Mouse (Mus musculus): ENCODE results near the gene Dnajc11. TPM values are rescaled to one million over a fixed set of nuclear protein-coding genes. Genes with fewer than 3 reads are reported as not detected.

Gene Dnajc11
- polyA plus RNA-seq, 1 experiment, result 45.2 TPM

GRCm38 (mm10) chr4:151981363-151981762 lies 47.9 kb downstream of the Dnajc11 start:
- Histone ChIP-seq H3K4me1 (ENCODE audit: control insufficient read depth, insufficient read depth, low read length) (0 out of 2 replicates have a peak, but pooled peaks cover under 1% of the 10 kb centered on the region), H3K27ac (ENCODE audit: insufficient read depth, low read length) (no peak overlapping the region), H3K4me3 (ENCODE audit: insufficient read depth, low read length) (no peak overlapping the region)
- no peak for TF ChIP-seq POLR2A (IDR thresholded peaks at IDR 0.05; ENCODE audit: low read depth, low read length)
- TF ChIP-seq CTCF (IDR thresholded peaks at IDR 0.05; ENCODE audit: borderline replicate concordance, insufficient read depth, low read length), result peak; percentile 98

GRCm38 (mm10) chr4:151983043-151983442 lies 49.6 kb downstream of the Dnajc11 start:
- 0 out of 2 replicates have a peak, but pooled peaks cover 5% of the 10 kb centered on the region for H3K4me1 ChIP-seq (ENCODE audit: control insufficient read depth, insufficient read depth, low read length)
- TF ChIP-seq POLR2A (IDR thresholded peaks at IDR 0.05; ENCODE audit: low read depth, low read length), result no peak
- no peak overlapping the region for H3K27ac ChIP-seq (ENCODE audit: insufficient read depth, low read length)
- no peak overlapping the region for H3K4me3 ChIP-seq (ENCODE audit: insufficient read depth, low read length)

- Histone ChIP-seq H3K4me3 (ENCODE audit: insufficient read depth, low read length) (no peak overlapping the region), H3K27ac (ENCODE audit: insufficient read depth, low read length) (no peak overlapping the region), H3K4me1 (ENCODE audit: control insufficient read depth, insufficient read depth, low read length) (0 out of 2 replicates have a peak, but pooled peaks cover 5% of the 10 kb centered on the region)
- TF ChIP-seq POLR2A (IDR thresholded peaks at IDR 0.05; ENCODE audit: low read depth, low read length), result no peak
- TF ChIP-seq CTCF (IDR thresholded peaks at IDR 0.05; ENCODE audit: borderline replicate concordance, insufficient read depth, low read length), result no peak
These were observed 50.1 kb downstream of the Dnajc11 start for GRCm38 (mm10) chr4:151983560-151983959.

- no peak overlapping the region for H3K27ac ChIP-seq (ENCODE audit: insufficient read depth, low read length)
- no peak for TF ChIP-seq CTCF (IDR thresholded peaks at IDR 0.05; ENCODE audit: borderline replicate concordance, insufficient read depth, low read length)
- no peak for TF ChIP-seq POLR2A (IDR thresholded peaks at IDR 0.05; ENCODE audit: low read depth, low read length)
These were observed 52.4 kb downstream of the Dnajc11 start for GRCm38 (mm10) chr4:151985886-151986285.

GRCm38 (mm10) chr4:151986650-151987049 lies 53.2 kb downstream of the Dnajc11 start:
- H3K4me3 ChIP-seq (ENCODE audit: insufficient read depth, low read length), result no peak overlapping the region
- TF ChIP-seq POLR2A (IDR thresholded peaks at IDR 0.05; ENCODE audit: low read depth, low read length) (no peak), CTCF (IDR thresholded peaks at IDR 0.05; ENCODE audit: borderline replicate concordance, insufficient read depth, low read length) (no peak)
- H3K27ac ChIP-seq (ENCODE audit: insufficient read depth, low read length), result no peak overlapping the region
- H3K4me1 ChIP-seq (ENCODE audit: control insufficient read depth, insufficient read depth, low read length), result peaks cover 5% of the 10 kb centered on the region; the same call in 1 of the 2 replicates

More at GRCm38 (mm10) chr4:151985886-151986285, 52.4 kb downstream of the Dnajc11 start:
- Histone ChIP-seq H3K4me3 (ENCODE audit: insufficient read depth, low read length) (no peak overlapping the region), H3K4me1 (ENCODE audit: control insufficient read depth, insufficient read depth, low read length) (peaks cover 5% of the 10 kb centered on the region; the same call in 1 of the 2 replicates)

- H3K4me3 ChIP-seq (ENCODE audit: insufficient read depth, low read length), result peak overlapping the region; percentile 61
- TF ChIP-seq CTCF (IDR thresholded peaks at IDR 0.05; ENCODE audit: borderline replicate concordance, insufficient read depth, low read length), result no peak
- 0 out of 2 replicates have a peak, but pooled peaks have one; percentile 17 for TF ChIP-seq POLR2A (IDR thresholded peaks at IDR 0.05; ENCODE audit: low read depth, low read length)
- H3K27ac ChIP-seq (ENCODE audit: insufficient read depth, low read length), result peak overlapping the region; percentile 55; the same call in 1 of the 2 replicates
- H3K4me1 ChIP-seq (ENCODE audit: control insufficient read depth, insufficient read depth, low read length), result peaks cover 5% of the 10 kb centered on the region; the same call in 1 of the 2 replicates
These were observed 54.5 kb downstream of the Dnajc11 start for GRCm38 (mm10) chr4:151988014-151988341.

GRCm38 (mm10) chr4:151988342-151989109 lies 55.0 kb downstream of the Dnajc11 start, which contains the start of gene Thap3:
Gene Thap3 (minus strand): TSS chr4:151988997.
- H3K4me3 ChIP-seq (ENCODE audit: insufficient read depth, low read length), result peak within 1 kb of the TSS; percentile 61
- H3K27ac ChIP-seq (ENCODE audit: insufficient read depth, low read length), result peak within 1 kb of the TSS; percentile 55
- H3K4me1 ChIP-seq (ENCODE audit: control insufficient read depth, insufficient read depth, low read length), result peaks cover 9% of the 10 kb centered on the region; the same call in 1 of the 2 replicates
- TF ChIP-seq CTCF (IDR thresholded peaks at IDR 0.05; ENCODE audit: borderline replicate concordance, insufficient read depth, low read length) (no peak), POLR2A (IDR thresholded peaks at IDR 0.05; ENCODE audit: low read depth, low read length) (peak; percentile 54)

GRCm38 (mm10) chr4:151989110-151989488 lies 55.6 kb downstream of the Dnajc11 start:
- H3K4me1 ChIP-seq (ENCODE audit: control insufficient read depth, insufficient read depth, low read length), result peaks cover 10% of the 10 kb centered on the region; the same call in 1 of the 2 replicates
- H3K27ac ChIP-seq (ENCODE audit: insufficient read depth, low read length), result peak overlapping the region; percentile 55; the same call in 1 of the 2 replicates
- no peak overlapping the region for H3K4me3 ChIP-seq (ENCODE audit: insufficient read depth, low read length)
- TF ChIP-seq POLR2A (IDR thresholded peaks at IDR 0.05; ENCODE audit: low read depth, low read length) (no peak), CTCF (IDR thresholded peaks at IDR 0.05; ENCODE audit: borderline replicate concordance, insufficient read depth, low read length) (no peak)

GRCm38 (mm10) chr4:151992091-151992490 lies 58.6 kb downstream of the Dnajc11 start:
- no peak for TF ChIP-seq CTCF (IDR thresholded peaks at IDR 0.05; ENCODE audit: borderline replicate concordance, insufficient read depth, low read length)
- no peak for TF ChIP-seq POLR2A (IDR thresholded peaks at IDR 0.05; ENCODE audit: low read depth, low read length)
- H3K4me3 ChIP-seq (ENCODE audit: insufficient read depth, low read length), result no peak overlapping the region
- H3K4me1 ChIP-seq (ENCODE audit: control insufficient read depth, insufficient read depth, low read length), result peaks cover 5% of the 10 kb centered on the region; the same call in 1 of the 2 replicates
- H3K27ac ChIP-seq (ENCODE audit: insufficient read depth, low read length), result no peak overlapping the region

- no peak for TF ChIP-seq CTCF (IDR thresholded peaks at IDR 0.05; ENCODE audit: borderline replicate concordance, insufficient read depth, low read length)
- no peak for TF ChIP-seq POLR2A (IDR thresholded peaks at IDR 0.05; ENCODE audit: low read depth, low read length)
- Histone ChIP-seq H3K27ac (ENCODE audit: insufficient read depth, low read length) (no peak overlapping the region), H3K4me1 (ENCODE audit: control insufficient read depth, insufficient read depth, low read length) (peaks cover 5% of the 10 kb centered on the region; the same call in 1 of the 2 replicates), H3K4me3 (ENCODE audit: insufficient read depth, low read length) (no peak overlapping the region)
These were observed 59.5 kb downstream of the Dnajc11 start for GRCm38 (mm10) chr4:151993035-151993434.
